Mouse (Mus musculus): ENCODE measurements around the gene Minpp1. TPM values are rescaled to one million over a fixed set of nuclear protein-coding genes. Genes with fewer than 3 reads are reported as not detected.

Minpp1 gene
- polyA plus RNA-seq, 1 experiment from 2014 or later: 44.0 TPM

- H3K27ac ChIP-seq: no peak overlapping the region
- no peaks in the 10 kb centered on the region for H3K9me3 ChIP-seq (replicated peaks)
- no peak overlapping the region for H3K4me3 ChIP-seq
- WGBS: 80% methylated on average over 9 of the region's 9 CpGs
- no peak for ATAC-seq (replicated peaks; ENCODE audit: insufficient number of reproducible peaks, insufficient read depth, low FRiP score, low read depth)
- no peak overlapping the region for H3K4me2 ChIP-seq
- no peak overlapping the region for H3K9ac ChIP-seq
- peaks cover 5% of the 10 kb centered on the region for H3K4me1 ChIP-seq (replicated peaks)
- no peaks in the 10 kb centered on the region for H3K27me3 ChIP-seq
- H3K36me3 ChIP-seq: peaks cover 5% of the 10 kb centered on the region; the same call in 1 of the 2 replicates
Observed at GRCm38 (mm10) chr19:32507526-32507925, 22.0 kb downstream of the Minpp1 start.

- no peak overlapping the region for H3K27ac ChIP-seq
- 59% methylated on average over 3 of the region's 3 CpGs for WGBS
- ATAC-seq (replicated peaks; ENCODE audit: insufficient number of reproducible peaks, insufficient read depth, low FRiP score, low read depth): no peak
- H3K9ac ChIP-seq: no peak overlapping the region
- H3K36me3 ChIP-seq: peaks cover 31% of the 10 kb centered on the region
- H3K27me3 ChIP-seq: no peaks in the 10 kb centered on the region
- no peak overlapping the region for H3K4me3 ChIP-seq
- no peaks in the 10 kb centered on the region for H3K9me3 ChIP-seq (replicated peaks)
- no peak overlapping the region for H3K4me2 ChIP-seq
- peaks cover 5% of the 10 kb centered on the region for H3K4me1 ChIP-seq (replicated peaks)
Observed at GRCm38 (mm10) chr19:32510267-32510666, 24.7 kb downstream of the Minpp1 start.

- H3K36me3 ChIP-seq: peaks cover 38% of the 10 kb centered on the region
- H3K27me3 ChIP-seq: no peaks in the 10 kb centered on the region
- 66% methylated on average over 6 of the region's 6 CpGs for WGBS
- H3K27ac ChIP-seq: no peak overlapping the region
- ATAC-seq (replicated peaks; ENCODE audit: insufficient number of reproducible peaks, insufficient read depth, low FRiP score, low read depth): no peak
- H3K4me3 ChIP-seq: no peak overlapping the region
- H3K4me2 ChIP-seq: no peak overlapping the region
- H3K4me1 ChIP-seq (replicated peaks): peaks cover 5% of the 10 kb centered on the region
- no peaks in the 10 kb centered on the region for H3K9me3 ChIP-seq (replicated peaks)
- no peak overlapping the region for H3K9ac ChIP-seq
Observed at GRCm38 (mm10) chr19:32510962-32511361, 25.4 kb downstream of the Minpp1 start.

- H3K27me3 ChIP-seq: no peaks in the 10 kb centered on the region
- no peak for ATAC-seq (replicated peaks; ENCODE audit: insufficient number of reproducible peaks, insufficient read depth, low FRiP score, low read depth)
- H3K27ac ChIP-seq: no peak overlapping the region
- peaks cover 43% of the 10 kb centered on the region for H3K36me3 ChIP-seq
- H3K9me3 ChIP-seq (replicated peaks): no peaks in the 10 kb centered on the region
- H3K4me3 ChIP-seq: no peak overlapping the region
- 53% methylated on average over 1 of the region's 1 CpGs for WGBS
- no peak overlapping the region for H3K4me2 ChIP-seq
- peaks cover 5% of the 10 kb centered on the region for H3K4me1 ChIP-seq (replicated peaks)
- H3K9ac ChIP-seq: no peak overlapping the region
Observed at GRCm38 (mm10) chr19:32512518-32512917, 26.9 kb downstream of the Minpp1 start.

GRCm38 (mm10) chr19:32516575-32516974 is 31.0 kb downstream of the Minpp1 start:
- 94% methylated on average over 9 of the region's 9 CpGs for WGBS
- H3K9ac ChIP-seq: no peak overlapping the region
- H3K27me3 ChIP-seq: no peaks in the 10 kb centered on the region
- H3K4me2 ChIP-seq: no peak overlapping the region
- no peak overlapping the region for H3K4me3 ChIP-seq
- peaks cover 43% of the 10 kb centered on the region for H3K36me3 ChIP-seq
- ATAC-seq (replicated peaks; ENCODE audit: insufficient number of reproducible peaks, insufficient read depth, low FRiP score, low read depth): no peak
- H3K4me1 ChIP-seq (replicated peaks): no peaks in the 10 kb centered on the region
- no peak overlapping the region for H3K27ac ChIP-seq
- H3K9me3 ChIP-seq (replicated peaks): no peaks in the 10 kb centered on the region

GRCm38 (mm10) chr19:32521446-32521845 is 35.9 kb downstream of the Minpp1 start:
- WGBS: 88% methylated on average over 3 of the region's 3 CpGs

GRCm38 (mm10) chr19:32522247-32522646 is 36.7 kb downstream of the Minpp1 start:
- Histone ChIP-seq H3K4me2 (no peak overlapping the region), H3K9ac (no peak overlapping the region), H3K4me1 (replicated peaks) (peaks cover 3% of the 10 kb centered on the region; the same call in 1 of the 2 replicates), H3K27me3 (no peaks in the 10 kb centered on the region), H3K9me3 (replicated peaks) (no peaks in the 10 kb centered on the region), H3K36me3 (no peaks in the 10 kb centered on the region), H3K4me3 (no peak overlapping the region), H3K27ac (no peak overlapping the region)
- 90% methylated on average over 5 of the region's 5 CpGs for WGBS
- ATAC-seq (replicated peaks; ENCODE audit: insufficient number of reproducible peaks, insufficient read depth, low FRiP score, low read depth): no peak

More at GRCm38 (mm10) chr19:32521446-32521845, 35.9 kb downstream of the Minpp1 start:
- ATAC-seq (replicated peaks; ENCODE audit: insufficient number of reproducible peaks, insufficient read depth, low FRiP score, low read depth): no peak
- Histone ChIP-seq H3K27me3 (no peaks in the 10 kb centered on the region), H3K4me1 (replicated peaks) (peaks cover 3% of the 10 kb centered on the region; the same call in 1 of the 2 replicates), H3K4me2 (no peak overlapping the region), H3K9ac (no peak overlapping the region), H3K9me3 (replicated peaks) (no peaks in the 10 kb centered on the region), H3K36me3 (peaks cover 3% of the 10 kb centered on the region; the same call in 1 of the 2 replicates), H3K27ac (no peak overlapping the region), H3K4me3 (no peak overlapping the region)

GRCm38 (mm10) chr19:32522753-32523307 is 37.3 kb downstream of the Minpp1 start:
- Histone ChIP-seq H3K27me3 (no peaks in the 10 kb centered on the region), H3K9ac (no peak overlapping the region), H3K9me3 (replicated peaks) (no peaks in the 10 kb centered on the region), H3K27ac (no peak overlapping the region), H3K4me3 (no peak overlapping the region), H3K4me1 (replicated peaks) (peaks cover 3% of the 10 kb centered on the region; the same call in 1 of the 2 replicates), H3K36me3 (no peaks in the 10 kb centered on the region), H3K4me2 (no peak overlapping the region)
- 49% methylated on average over 8 of the region's 8 CpGs for whole genome bisulfite sequencing
- no peak for ATAC-seq (replicated peaks; ENCODE audit: insufficient number of reproducible peaks, insufficient read depth, low FRiP score, low read depth)

GRCm38 (mm10) chr19:32523769-32524515 is 38.4 kb downstream of the Minpp1 start:
- H3K4me1 ChIP-seq (replicated peaks): peaks cover 3% of the 10 kb centered on the region; the same call in 1 of the 2 replicates
- H3K36me3 ChIP-seq: no peaks in the 10 kb centered on the region
- ATAC-seq (replicated peaks; ENCODE audit: insufficient number of reproducible peaks, insufficient read depth, low FRiP score, low read depth): no peak
- H3K27me3 ChIP-seq: no peaks in the 10 kb centered on the region
- WGBS: 71% methylated on average over 14 of the region's 14 CpGs
- H3K9ac ChIP-seq: no peak overlapping the region
- H3K9me3 ChIP-seq (replicated peaks): no peaks in the 10 kb centered on the region
- no peak overlapping the region for H3K4me2 ChIP-seq
- no peak overlapping the region for H3K27ac ChIP-seq
- H3K4me3 ChIP-seq: no peak overlapping the region

GRCm38 (mm10) chr19:32524516-32524860 is 38.9 kb downstream of the Minpp1 start:
- 77% methylated on average over 3 of the region's 3 CpGs for WGBS
- Histone ChIP-seq H3K4me3 (no peak overlapping the region), H3K4me1 (replicated peaks) (peaks cover 3% of the 10 kb centered on the region; the same call in 1 of the 2 replicates), H3K9ac (no peak overlapping the region), H3K4me2 (no peak overlapping the region), H3K27me3 (no peaks in the 10 kb centered on the region), H3K9me3 (replicated peaks) (no peaks in the 10 kb centered on the region), H3K27ac (no peak overlapping the region), H3K36me3 (no peaks in the 10 kb centered on the region)
- no peak for ATAC-seq (replicated peaks; ENCODE audit: insufficient number of reproducible peaks, insufficient read depth, low FRiP score, low read depth)

- Histone ChIP-seq H3K27me3 (no peaks in the 10 kb centered on the region), H3K9me3 (replicated peaks) (no peaks in the 10 kb centered on the region), H3K4me3 (no peak overlapping the region), H3K4me2 (no peak overlapping the region), H3K4me1 (replicated peaks) (peaks cover 8% of the 10 kb centered on the region), H3K9ac (no peak overlapping the region), H3K27ac (no peak overlapping the region), H3K36me3 (no peaks in the 10 kb centered on the region)
- WGBS: 94% methylated on average over 5 of the region's 5 CpGs
- ATAC-seq (replicated peaks; ENCODE audit: insufficient number of reproducible peaks, insufficient read depth, low FRiP score, low read depth): no peak
Observed at GRCm38 (mm10) chr19:32527139-32527538, 41.6 kb downstream of the Minpp1 start.

GRCm38 (mm10) chr19:32528723-32529122 is 43.2 kb downstream of the Minpp1 start:
- no peak overlapping the region for H3K4me2 ChIP-seq
- 36% methylated on average over 3 of the region's 3 CpGs for WGBS
- no peak for ATAC-seq (replicated peaks; ENCODE audit: insufficient number of reproducible peaks, insufficient read depth, low FRiP score, low read depth)

More at GRCm38 (mm10) chr19:32528723-32529122, 43.2 kb downstream of the Minpp1 start:
- Histone ChIP-seq H3K36me3 (no peaks in the 10 kb centered on the region), H3K27ac (no peak overlapping the region), H3K4me1 (replicated peaks) (peaks cover 11% of the 10 kb centered on the region), H3K9me3 (replicated peaks) (no peaks in the 10 kb centered on the region), H3K27me3 (no peaks in the 10 kb centered on the region), H3K4me3 (no peak overlapping the region), H3K9ac (no peak overlapping the region)
